Mouse (Mus musculus) lung, postnatal 0 days (tissue): ENCODE measurements around the gene Nenf.

Experiments used
- CTCF ChIP-seq: IDR thresholded peaks from 2 replicates; pipeline ENCODE4 v1.5.1; 2016; ENCODE audit warnings: antibody characterized with exemption, mild to moderate bottlenecking
- EP300 ChIP-seq: IDR thresholded peaks from 2 replicates; pipeline ENCODE4 v1.6.1; 2016; ENCODE audit warnings: antibody characterized with exemption, mild to moderate bottlenecking, control low read depth

DNA sequence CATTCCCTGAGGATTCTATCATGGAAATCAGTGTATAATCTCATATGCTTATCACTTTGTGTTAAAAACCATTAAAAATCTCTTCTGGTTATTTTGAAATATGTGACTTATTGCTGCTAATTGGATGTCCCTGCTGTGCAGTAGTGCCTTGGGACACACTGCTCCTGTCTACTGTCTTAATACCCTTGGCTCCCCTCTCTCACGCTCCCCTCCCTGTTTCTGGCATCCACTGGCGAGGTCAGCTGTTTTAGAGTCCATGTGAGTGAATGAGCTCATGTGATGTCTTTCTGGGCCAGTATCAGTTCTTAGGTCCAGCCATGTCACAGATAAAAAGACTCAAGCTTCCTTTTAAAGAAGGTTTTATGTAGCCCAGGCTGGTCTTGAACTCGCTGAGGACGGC, 12.4 kb upstream of the Nenf start:
- no peak for TF ChIP-seq CTCF
- no peak for TF ChIP-seq EP300
